In genomic region chr11:115437571-115438122, GRCm38 (mm10) we compare ENCODE assay signal across 31 mouse cellular contexts. TPM values are rescaled to one million over a fixed set of nuclear protein-coding genes. Genes with fewer than 3 reads are reported as not detected.
DNase-seq lines count a peak whose midpoint lies in the region; ATAC-seq and TF ChIP-seq lines count a peak whose summit lies in the region.
"Had no signal": no experiment of that assay in that cellular context is flagged by ENCODE, and none has a peak within 500 bp of the region (broad histone marks: within the 10 kb centered on the region; RNA-seq: fewer than 3 reads in every experiment).

No protein-coding gene starts in this region.

- no peaks in the 10 kb centered on the region; the same call in 1 of the 2 replicates for H3K9me3 ChIP-seq in liver, postnatal 0 days (ENCODE audit: low read length)
- H3K9me3 ChIP-seq in liver, embryonic 11.5 days (ENCODE audit: control insufficient read depth, low read length) = no peaks in the 10 kb centered on the region; the same call in 1 of the 2 replicates
- H3K9me3 ChIP-seq in CH12.LX (replicated peaks; ENCODE audit: low read length) = peaks cover 9% of the 10 kb centered on the region
- H3K9me3 ChIP-seq in forebrain, embryonic 15.5 days = no peaks in the 10 kb centered on the region
- H3K9me3 ChIP-seq: embryonic facial prominence, embryonic 13.5 days; forebrain, embryonic 12.5 days had no signal

- no peaks in the 10 kb centered on the region for H3K27me3 ChIP-seq in liver, postnatal 0 days (ENCODE audit: insufficient read depth, low read length)
- peaks cover 18% of the 10 kb centered on the region for H3K27me3 ChIP-seq in liver, embryonic 11.5 days (replicated peaks; ENCODE audit: control insufficient read depth, insufficient read depth, low read length)
- peaks cover 3% of the 10 kb centered on the region for H3K27me3 ChIP-seq in CH12.LX (replicated peaks)
- H3K27me3 ChIP-seq in forebrain, embryonic 15.5 days = no peaks in the 10 kb centered on the region

- H3K4me3 ChIP-seq in liver, postnatal 0 days (ENCODE audit: low read depth, low read length) = no peak overlapping the region
- H3K4me3 ChIP-seq in liver, embryonic 11.5 days (ENCODE audit: low read depth, low read length) = no peak overlapping the region
- H3K4me3 ChIP-seq in CH12.LX (replicated peaks in 1 of 3; ENCODE audit: low read depth in 2 of 3, low read length in 2 of 3, poor library complexity in 1 of 3) = no peak overlapping the region
- H3K4me3 ChIP-seq in forebrain, embryonic 15.5 days = no peak overlapping the region
- H3K4me3 ChIP-seq: embryonic facial prominence, embryonic 13.5 days; erythroblast, embryonic 14.5 days; forebrain, embryonic 12.5 days; heart, embryonic 12.5 days; left cerebral cortex, adult 2 months had no signal

- TF ChIP-seq CTCF in liver, postnatal 0 days (IDR thresholded peaks at IDR 0.05; ENCODE audit: low read depth) = no peak
- no peak for TF ChIP-seq CTCF in CH12.LX (conservative IDR thresholded peaks at IDR 0.05 in 1 of 2, IDR thresholded peaks at IDR 0.05 in 1 of 2; ENCODE audit: low read depth in 2 of 2, low read length in 2 of 2)

- TF ChIP-seq RAD21 in CH12.LX (IDR thresholded peaks at IDR 0.05; ENCODE audit: low read depth, low read length) = no peak

- dilution Hi-C loops in CH12.LX (cut with MboI; ENCODE audit: extremely low pct_ligation_motif_present, extremely low pct_unique_long_range_greater_than_20kb, low sequenced_read_pairs) = no loop called here

- no peaks in the 10 kb centered on the region for H3K36me3 ChIP-seq in liver, postnatal 0 days (replicated peaks; ENCODE audit: insufficient read depth, low read length)
- H3K36me3 ChIP-seq in liver, embryonic 11.5 days (ENCODE audit: control insufficient read depth, insufficient read depth, low read length) = no peaks in the 10 kb centered on the region
- peaks cover 0 to 7% of the 10 kb centered on the region in 2 experiments for H3K36me3 ChIP-seq in CH12.LX (replicated peaks in 1 of 2; ENCODE audit: control insufficient read depth in 1 of 2, insufficient read depth in 1 of 2, low read length in 1 of 2)
- no peaks in the 10 kb centered on the region for H3K36me3 ChIP-seq in forebrain, embryonic 15.5 days

- in situ Hi-C loops in CH12.LX (cut with MboI; ENCODE audit: low pct_ligation_motif_present, low pct_unique_long_range_greater_than_20kb, low sequenced_read_pairs) = no loop called here

- 54% methylated on average over 5 of the region's 5 CpGs for WGBS in liver, postnatal 0 days (ENCODE audit: insufficient replicate concordance)
- WGBS in liver, embryonic 11.5 days = 75% methylated on average over 5 of the region's 5 CpGs
- WGBS in forebrain, embryonic 15.5 days = 84% methylated on average over 5 of the region's 5 CpGs

- no peak for TF ChIP-seq EP300 in liver, postnatal 0 days (IDR thresholded peaks at IDR 0.05; ENCODE audit: low read depth)
- TF ChIP-seq EP300 in CH12.LX (IDR thresholded peaks at IDR 0.05; ENCODE audit: low read length) = no peak

- H3K9ac ChIP-seq in liver, postnatal 0 days (replicated peaks) = no peak overlapping the region
- H3K9ac ChIP-seq in liver, embryonic 11.5 days (ENCODE audit: low read depth, low read length) = no peak overlapping the region
- no peak overlapping the region for H3K9ac ChIP-seq in CH12.LX (ENCODE audit: insufficient read depth, low read depth)
- H3K9ac ChIP-seq in forebrain, embryonic 15.5 days (replicated peaks) = no peak overlapping the region
- H3K9ac ChIP-seq: embryonic facial prominence, embryonic 13.5 days; forebrain, embryonic 12.5 days; heart, embryonic 12.5 days had no signal

- DNase-seq in adrenal gland, adult 2 months = peak; percentile 35
- no peak for DNase-seq in adrenal gland, adult 8-10 months
- DNase-seq in liver, postnatal 0 days = no peak
- DNase-seq in liver, embryonic 11.5 days (ENCODE audit: low spot score) = no peak
- no peak for DNase-seq in CH12.LX (ENCODE audit: extremely low read depth)
- DNase-seq in brain, adult 2 months (ENCODE audit: low read depth, low spot score) = peak; percentile 68
- DNase-seq: cerebellum, adult 18-20 months; cerebellum, postnatal 25 days; gastrocnemius, postnatal 10 days; heart, adult 18-20 months; heart, postnatal 10 days; kidney, postnatal 25 days; thymus, postnatal 25 days had no signal

- H3K79me2 ChIP-seq in CH12.LX (replicated peaks; ENCODE audit: control insufficient read depth, extremely low read depth, insufficient read depth, poor library complexity, severe bottlenecking) = no peaks in the 10 kb centered on the region

- H3K4me1 ChIP-seq in liver, postnatal 0 days (ENCODE audit: insufficient read depth) = peaks cover 11% of the 10 kb centered on the region
- H3K4me1 ChIP-seq in liver, embryonic 11.5 days (replicated peaks; ENCODE audit: control insufficient read depth, insufficient read depth, low read length) = no peaks in the 10 kb centered on the region
- H3K4me1 ChIP-seq in CH12.LX (ENCODE audit: control insufficient read depth in 1 of 2, insufficient read depth in 2 of 2) = no peaks in the 10 kb centered on the region
- peaks cover 12% of the 10 kb centered on the region for H3K4me1 ChIP-seq in forebrain, embryonic 15.5 days

- 0 out of 2 replicates have a peak overlapping the region, but pooled peaks have one; percentile 8 for H3K27ac ChIP-seq in liver, postnatal 0 days (ENCODE audit: low read depth)
- no peak overlapping the region for H3K27ac ChIP-seq in liver, embryonic 11.5 days (ENCODE audit: low read depth, low read length)
- no peak overlapping the region for H3K27ac ChIP-seq in CH12.LX (ENCODE audit: insufficient read depth, low read depth)
- H3K27ac ChIP-seq in forebrain, embryonic 15.5 days (replicated peaks) = no peak overlapping the region
- H3K27ac ChIP-seq: embryonic facial prominence, embryonic 13.5 days; forebrain, embryonic 12.5 days; hindbrain, postnatal 0 days; left cerebral cortex, adult 2 months had no signal

- ATAC-seq in liver, postnatal 0 days = no peak
- ATAC-seq in liver, embryonic 11.5 days (replicated peaks; ENCODE audit: low FRiP score) = no peak
- no peak for ATAC-seq in forebrain, embryonic 15.5 days (replicated peaks)
- ATAC-seq: CD4-positive, CD25-positive, alpha-beta regulatory T cell, adult 4 months; hindbrain, postnatal 0 days; intestine, embryonic 16.5 days; lung, postnatal 0 days had no signal

- H3K4me2 ChIP-seq in liver, postnatal 0 days (ENCODE audit: low read depth, low read length) = no peak overlapping the region
- no peak overlapping the region for H3K4me2 ChIP-seq in liver, embryonic 11.5 days
- no peak overlapping the region for H3K4me2 ChIP-seq in CH12.LX (ENCODE audit: insufficient read depth, low read depth, poor library complexity, severe bottlenecking)
- H3K4me2 ChIP-seq in forebrain, embryonic 15.5 days (replicated peaks) = no peak overlapping the region
- H3K4me2 ChIP-seq: embryonic facial prominence, embryonic 13.5 days; forebrain, embryonic 12.5 days; heart, embryonic 12.5 days; midbrain, embryonic 11.5 days had no signal

- TF ChIP-seq POLR2A in CH12.LX (IDR thresholded peaks at IDR 0.05; ENCODE audit: low read depth, low read length) = no peak

RNA-seq across cellular contexts. Expression of gene Trim80, which starts 2.7 kb away (rescaled TPM):
- total RNA-seq in adrenal gland, adult 2 months (2021) = under 1 TPM; 0.14 to 0.52 TPM
- 0.55 and 0.59 TPM in 2 replicates for polyA plus RNA-seq in adrenal gland, adult 2 months (2012; rRNA removed)
- total RNA-seq in adrenal gland, adult 8-10 months (2022) = not detected
- polyA plus RNA-seq in liver, postnatal 0 days (2015; fragmentation: Nextera tagmentation; extraction: Ambion mirVana) = 2.1 and 2.8 TPM in 2 replicates
- polyA plus RNA-seq in liver, embryonic 11.5 days (2014; fragmentation: Nextera tagmentation; extraction: Ambion mirVana) = 0.18 and 0.27 TPM in 2 replicates
- total RNA-seq in CH12.LX (2012; rRNA removed) = not detected in 2 replicates
- total RNA-seq in CH12.LX (2014; rRNA removed) = not detected in 2 replicates
- not detected in 2 replicates for polyA plus RNA-seq in CH12.LX (2012; ENCODE audit: insufficient read length, low read depth)
- polyA plus RNA-seq in forebrain, embryonic 15.5 days (2015; fragmentation: Nextera tagmentation; extraction: Ambion mirVana) = not detected in 2 replicates
- total RNA-seq: adrenal gland, postnatal 4 days; gastrocnemius, postnatal 10 days; heart, adult 18-20 months; heart, postnatal 10 days; hindbrain, postnatal 0 days; left cerebral cortex, postnatal 36 days had no signal
- polyA plus RNA-seq: CD4-positive, CD25-positive, alpha-beta regulatory T cell, adult 4 months; erythroblast, embryonic 14.5 days; forebrain, embryonic 12.5 days; hindbrain, embryonic 11.5 days; lung, postnatal 0 days; midbrain, embryonic 11.5 days; midbrain, postnatal 0 days; neural tube, embryonic 14.5 days; spleen, adult 2 months had no signal

RNA-seq across cellular contexts. Expression of gene Kctd2, which starts 17.7 kb away (rescaled TPM):
- total RNA-seq in adrenal gland, adult 2 months (2021) = 10 to 100 TPM; 52.1 to 72.0 TPM
- 62.9 and 80.0 TPM in 2 replicates for polyA plus RNA-seq in adrenal gland, adult 2 months (2012; rRNA removed)
- 10 to 100 TPM; 53.5 to 97.0 (median 65.5) TPM for total RNA-seq in adrenal gland, adult 8-10 months (2022)
- polyA plus RNA-seq in liver, postnatal 0 days (2015; fragmentation: Nextera tagmentation; extraction: Ambion mirVana) = 5.4 and 6.3 TPM in 2 replicates
- polyA plus RNA-seq in liver, embryonic 11.5 days (2014; fragmentation: Nextera tagmentation; extraction: Ambion mirVana) = 8.4 and 8.9 TPM in 2 replicates
- total RNA-seq in CH12.LX (2012; rRNA removed) (10.0 and 14.0 TPM in 2 replicates), CH12.LX (2014; rRNA removed) (6.8 and 8.5 TPM in 2 replicates)
- polyA plus RNA-seq in CH12.LX (2012; ENCODE audit: insufficient read length, low read depth) = 13.3 and 13.7 TPM in 2 replicates
- 23.6 and 26.3 TPM in 2 replicates for polyA plus RNA-seq in forebrain, embryonic 15.5 days (2015; fragmentation: Nextera tagmentation; extraction: Ambion mirVana)

RNA-seq across cellular contexts. Expression of gene Atp5h, which starts 17.9 kb away (rescaled TPM):
- 100 to 1,000 TPM; 734 to 761 TPM for total RNA-seq in adrenal gland, adult 2 months (2021)
- polyA plus RNA-seq in adrenal gland, adult 2 months (2012; rRNA removed) = 14.2 and 14.9 TPM in 2 replicates
- 100 to 1,000 TPM; 440 to 566 (median 519) TPM for total RNA-seq in adrenal gland, adult 8-10 months (2022)
- 857 and 872 TPM in 2 replicates for polyA plus RNA-seq in liver, postnatal 0 days (2015; fragmentation: Nextera tagmentation; extraction: Ambion mirVana)
- polyA plus RNA-seq in liver, embryonic 11.5 days (2014; fragmentation: Nextera tagmentation; extraction: Ambion mirVana) = 835 and 884 TPM in 2 replicates
- total RNA-seq in CH12.LX (2012; rRNA removed) (500 and 564 TPM in 2 replicates), CH12.LX (2014; rRNA removed) (671 and 759 TPM in 2 replicates)
- 711 and 734 TPM in 2 replicates for polyA plus RNA-seq in CH12.LX (2012; ENCODE audit: insufficient read length, low read depth)
- 722 and 770 TPM in 2 replicates for polyA plus RNA-seq in forebrain, embryonic 15.5 days (2015; fragmentation: Nextera tagmentation; extraction: Ambion mirVana)

RNA-seq across cellular contexts. Expression of gene Slc16a5, which starts 24.6 kb away (rescaled TPM):
- total RNA-seq in adrenal gland, adult 2 months (2021) = under 1 TPM in 1 of 2 experiments, not detected in 1; 0.26 TPM
- 0.32 TPM in 1 of 2 replicates, not detected in the other for polyA plus RNA-seq in adrenal gland, adult 2 months (2012; rRNA removed)
- total RNA-seq in adrenal gland, adult 8-10 months (2022) = under 1 TPM in 1 of 4 experiments, not detected in 3; 0.21 TPM
- polyA plus RNA-seq in liver, postnatal 0 days (2015; fragmentation: Nextera tagmentation; extraction: Ambion mirVana) = 10.4 and 11.5 TPM in 2 replicates
- polyA plus RNA-seq in liver, embryonic 11.5 days (2014; fragmentation: Nextera tagmentation; extraction: Ambion mirVana) = not detected in 2 replicates
- total RNA-seq in CH12.LX (2012; rRNA removed) = 0.46 and 0.51 TPM in 2 replicates
- not detected in 2 replicates for total RNA-seq in CH12.LX (2014; rRNA removed)
- 0.68 and 0.71 TPM in 2 replicates for polyA plus RNA-seq in CH12.LX (2012; ENCODE audit: insufficient read length, low read depth)
- polyA plus RNA-seq in forebrain, embryonic 15.5 days (2015; fragmentation: Nextera tagmentation; extraction: Ambion mirVana) = 0.10 TPM in 1 of 2 replicates, not detected in the other
- total RNA-seq: gastrocnemius, postnatal 10 days; left cerebral cortex, adult 2 months; left cerebral cortex, postnatal 36 days; midbrain, postnatal 0 days had no signal
- polyA plus RNA-seq: erythroblast, embryonic 14.5 days; forebrain, embryonic 12.5 days; frontal cortex, adult 2 months; heart, embryonic 12.5 days; midbrain, embryonic 11.5 days had no signal

RNA-seq across cellular contexts. Expression of gene Mrpl58, which starts 34.1 kb away (rescaled TPM):
- total RNA-seq in adrenal gland, adult 2 months (2021) = 100 to 1,000 TPM; 163 to 165 TPM
- polyA plus RNA-seq in adrenal gland, adult 2 months (2012; rRNA removed) = 96.1 and 100 TPM in 2 replicates
- 100 to 1,000 TPM; 157 to 179 (median 160) TPM for total RNA-seq in adrenal gland, adult 8-10 months (2022)
- polyA plus RNA-seq in liver, postnatal 0 days (2015; fragmentation: Nextera tagmentation; extraction: Ambion mirVana) = 88.0 and 91.6 TPM in 2 replicates
- 165 TPM in 2 replicates for polyA plus RNA-seq in liver, embryonic 11.5 days (2014; fragmentation: Nextera tagmentation; extraction: Ambion mirVana)
- total RNA-seq in CH12.LX (2012; rRNA removed) (157 and 164 TPM in 2 replicates), CH12.LX (2014; rRNA removed) (110 and 113 TPM in 2 replicates)
- polyA plus RNA-seq in CH12.LX (2012; ENCODE audit: insufficient read length, low read depth) = 146 and 161 TPM in 2 replicates
- polyA plus RNA-seq in forebrain, embryonic 15.5 days (2015; fragmentation: Nextera tagmentation; extraction: Ambion mirVana) = 178 and 192 TPM in 2 replicates

Comparison
In these comparisons a context has a peak if more than half of its experiments do, and no peak if none do; other contexts are left out.
1. DNase-seq: peak in adrenal gland, adult 2 months (single experiment) and brain, adult 2 months (single experiment); none in adrenal gland, adult 8-10 months (single experiment), liver, postnatal 0 days (single experiment), liver, embryonic 11.5 days (single experiment) and CH12.LX (single experiment).
2. RNA of gene Atp5h, which starts 17.9 kb away (polyA plus RNA-seq): 835 to 884 TPM in liver, embryonic 11.5 days, 857 to 872 TPM in liver, postnatal 0 days, 722 to 770 TPM in forebrain, embryonic 15.5 days and 711 to 734 TPM in CH12.LX; 14.2 to 14.9 TPM in adrenal gland, adult 2 months; every median in the first group is over 10 times any median in the second.